Mouse (Mus musculus) lung, adult 2 months (tissue): ENCODE measurements at regions not wholly inside any gene's neighbourhood (a gene's known extent, or its start where the extent isn't known, plus 50 kb on each side); places are given as distances from the start of the nearest gene placed in this dataset.
A peak's percentile ranks its signal among the peaks of the same experiment; 100 is the strongest.

Experiments used
- DNase-seq: peaks from one replicate; pipeline ENCODE4 v3.0.0; 2022
- H3K4me1 ChIP-seq: fragments of 200-500 bp; 2 replicates; pipeline ENCODE4 v1.6.1; 2011; ENCODE audit warnings: low read length; ENCODE audit not compliant: control insufficient read depth, insufficient read depth
- H3K4me3 ChIP-seq: fragments of 200-500 bp; replicated peaks from 2 replicates; pipeline ENCODE3; 2011; ENCODE audit warnings: low read depth, mild to moderate bottlenecking, control low read depth, low read length; ENCODE audit errors: extremely low read depth
- CTCF ChIP-seq: fragments of 200-500 bp; IDR thresholded peaks from 2 replicates; pipeline ENCODE4 v1.5.1; 2011; ENCODE audit warnings: mild to moderate bottlenecking, low read length, control low read depth; ENCODE audit not compliant: insufficient read depth
- POLR2A ChIP-seq: fragments of 200-500 bp; IDR thresholded peaks from 2 replicates; pipeline ENCODE4 v1.6.1; 2011; ENCODE audit warnings: low read depth, mild to moderate bottlenecking, control low read depth, low read length, borderline replicate concordance; ENCODE audit errors: extremely low read depth
- WGBS: fragments of 180-500 bp; shearing (Covaris S2); methylation state at CpG from one replicate; pipeline ENCODE4 v1.1.7; 2018; 5-methylcytosine and 5-hydroxymethylcytosine counted together

DNA sequence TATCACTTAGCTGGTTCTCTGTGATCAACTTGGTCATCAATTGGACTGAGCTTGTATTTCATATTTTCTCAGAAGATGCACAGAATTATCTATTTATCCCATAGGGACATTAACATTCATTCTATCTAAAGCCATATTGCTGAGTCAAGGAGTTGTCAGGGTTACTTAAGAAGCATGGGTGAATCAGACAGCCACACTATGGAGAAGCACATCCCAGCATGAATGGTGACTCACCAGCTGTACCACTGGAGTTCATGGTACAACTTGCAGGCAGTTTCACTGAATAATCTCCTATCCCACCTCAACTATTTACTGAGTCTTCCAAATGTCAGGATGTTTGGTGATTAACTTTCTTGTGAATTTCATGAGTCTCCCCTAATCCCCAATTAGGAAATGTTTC lies 678.6 kb downstream of the Gsdmc2 start:
- TF ChIP-seq CTCF (no peak), POLR2A (no peak)
- Histone ChIP-seq H3K4me3 (no peak overlapping the region), H3K4me1 (no peaks in the 10 kb centered on the region)
- DNase-seq: no peak

DNA sequence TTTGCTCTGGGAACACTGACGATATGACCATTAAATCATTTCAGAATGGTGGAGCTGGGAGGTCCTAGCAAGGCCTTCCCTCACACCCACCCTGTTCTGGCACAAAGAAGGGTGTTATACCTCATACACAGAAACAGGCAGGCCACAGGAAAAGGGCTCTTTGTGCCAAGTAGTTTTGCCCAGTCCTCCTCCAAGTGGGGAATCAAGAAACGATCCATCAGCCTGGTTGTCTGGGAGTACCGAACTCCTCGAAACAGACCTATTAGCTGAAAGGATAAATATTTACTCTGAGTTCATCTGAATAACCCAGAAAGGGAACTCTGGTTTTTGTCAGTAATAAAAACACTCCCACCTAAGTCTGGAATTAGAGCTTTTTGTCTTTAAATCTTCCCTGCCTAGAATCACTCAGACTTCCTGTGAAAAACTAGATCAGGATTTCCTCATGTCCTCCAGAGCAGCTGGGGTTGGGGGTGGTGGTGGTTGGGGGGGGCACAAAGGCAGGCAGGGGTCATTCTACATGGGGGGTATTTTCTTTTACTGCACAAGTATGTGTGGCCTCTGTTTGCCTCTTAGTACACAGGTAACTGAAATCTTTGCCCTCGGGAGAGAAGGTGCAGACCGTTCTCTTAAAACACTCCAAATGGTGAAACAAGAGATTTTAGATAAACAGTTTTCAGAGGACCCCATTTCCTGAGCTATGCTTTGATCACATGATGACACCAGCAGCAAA lies 681.3 kb downstream of the Gsdmc2 start:
- 15% methylated on average over 6 of the region's 6 CpGs for WGBS
- TF ChIP-seq POLR2A: no peak
- TF ChIP-seq CTCF: no peak
- no peak for DNase-seq
- Histone ChIP-seq H3K4me3 (no peak overlapping the region), H3K4me1 (no peaks in the 10 kb centered on the region)

GRCm38 (mm10) chr15:63162881-63163549 lies 682.0 kb downstream of the Gsdmc2 start:
- no peak for TF ChIP-seq POLR2A
- TF ChIP-seq CTCF: no peak
- WGBS: 65% methylated on average over 4 of the region's 4 CpGs
- no peak for DNase-seq
- H3K4me3 ChIP-seq: no peak overlapping the region
- no peaks in the 10 kb centered on the region for H3K4me1 ChIP-seq

DNA sequence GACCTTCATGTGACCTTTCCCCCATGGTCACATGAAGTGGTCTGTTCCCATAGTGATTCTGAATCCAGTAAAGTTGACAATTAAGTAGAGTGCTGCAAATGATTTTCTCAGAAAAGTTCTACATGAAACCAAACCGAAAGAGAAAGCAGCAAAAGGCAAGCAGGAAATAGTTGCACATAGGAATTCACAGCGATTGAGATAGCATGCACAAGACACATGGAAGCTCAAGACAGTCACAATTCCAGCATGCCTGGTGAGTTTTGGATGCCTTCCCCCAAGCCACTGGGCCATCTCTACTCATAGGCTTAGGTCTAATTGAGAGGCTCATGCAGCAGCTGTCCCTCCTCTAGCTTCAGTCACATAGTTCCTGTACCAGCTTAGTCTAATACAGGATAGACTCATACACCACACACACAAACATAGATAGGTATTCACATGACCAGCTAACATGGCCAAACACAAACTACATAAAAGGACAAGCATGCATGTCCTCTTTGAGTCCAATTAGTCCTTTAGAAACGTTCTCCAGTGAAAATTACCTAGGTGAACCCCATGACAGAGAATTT lies 721.8 kb downstream of the Gsdmc2 start:
- Histone ChIP-seq H3K4me3 (no peak overlapping the region), H3K4me1 (no peaks in the 10 kb centered on the region; the same call in 1 of the 2 replicates)
- WGBS: 67% methylated on average over 3 of the region's 3 CpGs
- DNase-seq: no peak
- no peak for TF ChIP-seq CTCF
- TF ChIP-seq POLR2A: no peak

GRCm38 (mm10) chr15:63112918-63113317 lies 732.1 kb downstream of the Gsdmc2 start:
- no peaks in the 10 kb centered on the region for H3K4me1 ChIP-seq
- TF ChIP-seq CTCF (peak; percentile 24; the same call in 1 of the 2 replicates), POLR2A (no peak)
- no peak overlapping the region for H3K4me3 ChIP-seq
- no peak for DNase-seq
- 64% methylated on average over 2 of the region's 2 CpGs for WGBS

DNA sequence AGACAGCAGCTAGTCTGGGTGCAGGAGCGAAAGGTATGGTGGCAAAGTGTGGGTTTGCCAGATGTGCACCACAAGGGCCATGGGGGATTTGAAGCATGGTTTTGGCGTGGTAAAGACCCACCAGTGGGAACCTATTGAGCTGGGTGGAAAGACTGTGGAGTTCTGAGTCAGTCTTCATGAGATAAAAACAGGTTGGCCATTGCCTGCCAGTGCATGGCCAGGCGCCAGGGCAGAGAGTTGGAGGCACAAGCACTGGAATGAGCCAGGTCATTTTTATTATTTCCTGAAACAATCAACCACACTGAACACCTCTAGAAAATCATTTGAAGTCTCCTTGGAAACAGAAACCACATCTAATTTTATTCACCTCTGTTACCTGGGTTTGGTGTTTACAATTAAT lies 744.9 kb downstream of the Gsdmc2 start:
- WGBS: 92% methylated on average over 3 of the region's 3 CpGs
- DNase-seq: no peak
- no peak overlapping the region for H3K4me3 ChIP-seq
- TF ChIP-seq POLR2A (no peak), CTCF (no peak)
- no peaks in the 10 kb centered on the region for H3K4me1 ChIP-seq

GRCm38 (mm10) chr15:63081972-63082371 lies 763.0 kb downstream of the Gsdmc2 start:
- no peak overlapping the region for H3K4me3 ChIP-seq
- H3K4me1 ChIP-seq: no peaks in the 10 kb centered on the region
- DNase-seq: no peak
- TF ChIP-seq CTCF (no peak), POLR2A (no peak)

DNA sequence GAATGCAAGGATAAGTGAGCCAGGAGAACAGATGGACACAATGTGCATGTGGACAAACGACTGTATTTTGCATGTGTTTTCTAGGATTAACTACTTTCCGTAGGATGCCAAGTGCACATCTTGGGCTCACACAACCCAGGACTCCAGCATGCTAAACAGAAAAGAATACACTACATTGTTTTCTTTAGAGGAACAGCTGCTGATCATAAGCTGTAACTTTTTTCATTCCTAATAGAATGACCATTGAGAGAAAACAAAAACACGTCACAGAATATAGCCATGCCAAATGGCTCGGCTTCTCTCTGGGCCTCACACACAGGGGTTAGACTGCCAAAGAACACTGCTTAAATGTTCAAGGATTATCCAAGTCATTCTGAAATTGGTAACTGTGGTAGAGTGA lies 765.2 kb downstream of the Gsdmc2 start:
- WGBS: 79% methylated on average over 4 of the region's 4 CpGs
- H3K4me3 ChIP-seq: no peak overlapping the region
- no peak for DNase-seq
- no peaks in the 10 kb centered on the region for H3K4me1 ChIP-seq
- TF ChIP-seq POLR2A: no peak
- no peak for TF ChIP-seq CTCF

GRCm38 (mm10) chr15:63071921-63072320 lies 773.1 kb downstream of the Gsdmc2 start:
- DNase-seq: no peak
- H3K4me1 ChIP-seq: no peaks in the 10 kb centered on the region; the same call in 1 of the 2 replicates
- TF ChIP-seq CTCF (no peak), POLR2A (no peak)
- no peak overlapping the region for H3K4me3 ChIP-seq
- WGBS: 71% methylated on average over 4 of the region's 4 CpGs

DNA sequence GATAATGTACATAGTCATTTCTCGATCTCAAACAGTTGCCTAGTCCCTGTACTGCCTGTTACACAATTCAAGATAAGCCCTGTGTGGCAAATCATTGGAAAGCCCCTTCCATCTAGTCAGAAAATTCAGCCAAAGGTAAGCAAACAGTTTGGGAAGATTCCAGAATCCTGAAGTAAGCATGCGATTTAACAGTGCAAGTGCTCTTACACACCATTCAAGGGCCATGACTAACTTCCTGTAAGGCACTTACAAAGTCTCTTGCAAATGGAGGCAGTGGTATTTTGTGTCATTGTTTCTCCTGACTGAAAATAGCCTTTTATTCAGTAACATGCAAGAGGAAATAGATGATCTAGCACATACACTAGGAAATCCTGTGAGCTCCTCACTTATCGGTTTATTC lies 777.9 kb downstream of the Gsdmc2 start:
- WGBS: 41% methylated on average over 3 of the region's 3 CpGs
- TF ChIP-seq POLR2A (no peak), CTCF (no peak)
- H3K4me3 ChIP-seq: no peak overlapping the region
- H3K4me1 ChIP-seq: no peaks in the 10 kb centered on the region; the same call in 1 of the 2 replicates
- DNase-seq: no peak
